Mouse (Mus musculus) liver, embryonic 13.5 days (tissue): Measurements from ENCODE around the gene 1700001K19Rik. TPM values are rescaled to one million over a fixed set of nuclear protein-coding genes. Genes with fewer than 3 reads are reported as not detected.
"Not testable (repeated sequence)": the region's sequence is repeated elsewhere in the genome, so short reads cannot be mapped to it uniquely, and the experiment has no call there.

ENCODE experiments used
- ATAC-seq: fragments of 200-750 bp; cut with Nextera tagmentation; 2 replicates; pipeline ENCODE4 v1.8.0; 2017; ENCODE audit warnings: low read depth, mild to moderate bottlenecking, moderate number of reproducible peaks, moderate library complexity
- DNase-seq: peaks from one replicate; pipeline ENCODE4 v3.0.0; 2022
- H3K27ac ChIP-seq: fragments of 300-500 bp; sonication (generic); 2 replicates; pipeline ENCODE4 v1.5.1; 2015; ENCODE audit warnings: moderate library complexity, mild to moderate bottlenecking, inconsistent platforms
- H3K27me3 ChIP-seq: fragments of 300-500 bp; sonication (generic); 2 replicates; pipeline ENCODE4 v1.6.1; 2015; ENCODE audit warnings: mild to moderate bottlenecking, inconsistent platforms
- H3K36me3 ChIP-seq: fragments of 300-500 bp; sonication (generic); 2 replicates; pipeline ENCODE4 v1.6.1; 2015; ENCODE audit warnings: mild to moderate bottlenecking, inconsistent platforms
- H3K4me1 ChIP-seq: fragments of 300-500 bp; sonication (generic); replicated peaks from 2 replicates; pipeline ENCODE4 v1.6.1; 2015; ENCODE audit warnings: inconsistent platforms
- H3K4me2 ChIP-seq: fragments of 300-500 bp; sonication (generic); 2 replicates; pipeline ENCODE4 v1.6.1; 2015; ENCODE audit warnings: inconsistent platforms, mild to moderate bottlenecking, moderate library complexity
- H3K4me3 ChIP-seq: fragments of 300-500 bp; sonication (generic); replicated peaks from 2 replicates; pipeline ENCODE4 v1.5.1; 2015; ENCODE audit warnings: mild to moderate bottlenecking, inconsistent platforms
- H3K9ac ChIP-seq: fragments of 300-500 bp; sonication (generic); 2 replicates; pipeline ENCODE4 v1.6.1; 2015; ENCODE audit warnings: mild to moderate bottlenecking, inconsistent platforms
- H3K9me3 ChIP-seq: fragments of 300-500 bp; sonication (generic); replicated peaks from 2 replicates; pipeline ENCODE4 v1.6.1; 2016; ENCODE audit warnings: inconsistent platforms
- WGBS: fragments of 180-500 bp; shearing (Covaris S2); methylation state at CpG from one replicate; pipeline ENCODE4 v1.1.7; 2015; ENCODE audit not compliant: insufficient replicate concordance; 5-methylcytosine and 5-hydroxymethylcytosine counted together
- polyA plus RNA-seq: library from polyadenylated mRNA; unstranded; fragments of >200 nt; fragmentation: Nextera tagmentation; extraction: Ambion mirVana; gene quantifications from 2 replicates; pipeline ENCODE4 v1.2.1, GENCODE M21; 2015

Gene 1700001K19Rik
- polyA plus RNA-seq, 1 experiment from 2014 or later = not detected

DNA sequence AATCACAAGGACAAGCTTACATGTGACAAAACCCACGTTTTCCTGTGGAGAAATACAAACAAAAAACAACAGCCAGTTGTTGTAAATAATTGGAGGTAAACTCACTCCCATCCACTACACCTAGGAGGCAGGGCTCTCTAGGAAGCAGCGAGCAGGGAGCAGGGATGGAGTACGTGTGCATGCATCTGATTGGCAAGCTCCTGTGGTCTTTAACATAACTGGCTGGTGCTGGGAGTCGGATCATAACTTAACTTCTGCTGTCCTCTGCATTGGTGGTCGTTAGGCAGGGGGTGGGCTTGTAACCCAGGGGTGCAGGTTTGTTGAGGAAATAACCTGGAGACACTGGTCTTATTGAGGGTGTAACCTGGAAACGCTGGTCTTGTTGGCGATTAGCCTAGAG, 21.3 kb upstream of the 1700001K19Rik start:
- Histone ChIP-seq H3K4me3 (no peak overlapping the region), H3K27me3 (no peaks in the 10 kb centered on the region), H3K4me2 (no peak overlapping the region), H3K36me3 (no peaks in the 10 kb centered on the region), H3K9me3 (no peaks in the 10 kb centered on the region), H3K9ac (no peak overlapping the region), H3K27ac (no peak overlapping the region), H3K4me1 (peaks cover 60% of the 10 kb centered on the region)
- DNase-seq = no peak
- WGBS = 64% methylated on average over 7 of the region's 7 CpGs
- no peak for ATAC-seq

GRCm38 (mm10) chr12:110703008-110703471, 20.6 kb upstream of the 1700001K19Rik start:
- H3K27me3 ChIP-seq = no peaks in the 10 kb centered on the region
- peaks cover 66% of the 10 kb centered on the region for H3K4me1 ChIP-seq
- H3K4me2 ChIP-seq = no peak overlapping the region
- DNase-seq (peak; percentile 75), ATAC-seq (no peak)
- no peak overlapping the region; the same call in 1 of the 2 replicates for H3K27ac ChIP-seq
- no peak overlapping the region for H3K4me3 ChIP-seq
- H3K9me3 ChIP-seq = no peaks in the 10 kb centered on the region
- H3K36me3 ChIP-seq = no peaks in the 10 kb centered on the region
- H3K9ac ChIP-seq = no peak overlapping the region
- WGBS = 33% methylated on average over 8 of the region's 8 CpGs

DNA sequence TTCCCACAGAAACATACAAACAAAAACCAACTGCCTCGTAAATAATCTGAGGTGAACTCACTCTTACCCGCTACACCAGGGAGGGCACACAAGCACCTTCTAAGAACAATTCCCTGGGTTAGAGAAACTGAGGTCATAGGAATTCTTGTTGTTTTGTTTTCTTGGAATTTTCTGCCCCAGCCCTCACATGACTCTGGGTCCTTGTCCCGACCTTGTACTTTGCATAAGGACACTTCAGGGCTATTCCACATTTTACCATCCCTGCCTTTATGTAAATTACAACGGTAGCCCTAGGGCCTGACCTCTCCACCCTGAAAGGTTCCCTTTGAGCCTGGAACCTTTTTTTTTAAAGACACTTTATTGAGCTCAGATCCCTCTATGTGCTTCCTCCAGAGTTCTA, 20.1 kb upstream of the 1700001K19Rik start, which contains the start of gene Hsp90aa1:
Gene Hsp90aa1, minus strand, starts transcription at position 173 of the 400 bp plus-strand sequence.
- H3K9me3 ChIP-seq = no peaks in the 10 kb centered on the region
- no peak within 1 kb of the TSS for H3K4me3 ChIP-seq
- peaks cover 71% of the 10 kb centered on the region for H3K4me1 ChIP-seq
- no peaks in the 10 kb centered on the region for H3K27me3 ChIP-seq
- peak within 1 kb of the TSS; percentile 30; the same call in 1 of the 2 replicates for H3K9ac ChIP-seq
- H3K4me2 ChIP-seq = no peak within 1 kb of the TSS
- ATAC-seq (no peak), DNase-seq (no peak)
- H3K27ac ChIP-seq = peak within 1 kb of the TSS; percentile 74
- WGBS = 53% methylated on average over 4 of the region's 4 CpGs
- H3K36me3 ChIP-seq = no peaks in the 10 kb centered on the region

GRCm38 (mm10) chr12:110701363-110701762, 18.9 kb upstream of the 1700001K19Rik start:
- DNase-seq, H3K36me3 ChIP-seq, H3K9me3 ChIP-seq, H3K4me3 ChIP-seq, H3K27me3 ChIP-seq, H3K4me2 ChIP-seq: not testable (repeated sequence)
- peak; percentile 3; the same call in 1 of the 2 replicates for ATAC-seq
- Histone ChIP-seq H3K4me1 (peaks cover 69% of the 10 kb centered on the region), H3K27ac (peak overlapping the region; percentile 94), H3K9ac (peak overlapping the region; percentile 52)
- 0% methylated on average over 3 of the region's 3 CpGs for WGBS

DNA sequence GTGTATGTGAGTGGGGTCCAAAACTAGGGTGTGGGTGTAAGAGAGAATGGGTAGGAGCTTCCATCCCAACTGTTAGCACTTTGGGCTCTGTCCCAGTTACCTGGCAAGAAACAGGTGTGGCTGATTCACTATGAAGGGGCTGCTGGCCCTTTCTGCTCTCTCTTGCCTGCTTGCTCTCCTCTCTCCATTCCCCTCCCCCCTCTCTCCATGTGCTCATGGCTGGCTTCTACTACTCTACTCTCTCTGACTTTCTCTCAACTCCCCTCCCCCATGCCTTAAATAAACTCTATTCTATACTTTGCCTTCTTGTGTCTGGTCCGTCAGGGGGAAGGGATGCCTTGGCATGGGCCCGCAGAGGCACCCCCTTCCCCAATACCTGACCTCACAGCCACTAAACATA, 18.3 kb upstream of the 1700001K19Rik start:
- DNase-seq (no peak), ATAC-seq (no peak)
- Histone ChIP-seq H3K4me1 (peaks cover 64% of the 10 kb centered on the region), H3K27me3 (no peaks in the 10 kb centered on the region), H3K27ac (peak overlapping the region; percentile 94), H3K4me3 (no peak overlapping the region), H3K4me2 (no peak overlapping the region), H3K9me3 (no peaks in the 10 kb centered on the region), H3K9ac (peak overlapping the region; percentile 52), H3K36me3 (no peaks in the 10 kb centered on the region)
- 40% methylated on average over 2 of the region's 2 CpGs for WGBS

DNA sequence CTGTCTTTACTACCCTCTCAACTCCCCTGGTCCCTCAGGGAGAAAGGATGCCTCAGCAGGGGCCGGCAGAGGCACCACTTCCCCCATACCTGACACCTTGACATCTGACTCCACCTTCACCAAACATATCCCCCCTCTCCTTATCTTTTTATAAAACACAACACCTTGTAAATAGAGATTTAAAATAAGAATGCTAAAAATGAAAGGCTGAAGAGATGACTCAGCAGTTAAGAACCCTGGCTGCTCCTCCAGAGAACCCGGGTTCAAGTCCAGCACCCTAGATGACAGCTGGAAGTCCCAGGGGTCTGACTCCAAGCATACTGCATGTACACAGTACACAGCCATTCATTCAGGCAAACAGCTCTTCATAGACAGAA, 16.7 kb upstream of the 1700001K19Rik start:
- Histone ChIP-seq H3K36me3 (peaks cover 8% of the 10 kb centered on the region), H3K4me2 (peak overlapping the region; percentile 89), H3K4me3 (peak overlapping the region; percentile 30), H3K9ac (peak overlapping the region; percentile 91), H3K9me3 (no peaks in the 10 kb centered on the region), H3K4me1 (peaks cover 70% of the 10 kb centered on the region), H3K27me3 (no peaks in the 10 kb centered on the region), H3K27ac (peak overlapping the region; percentile 94)
- ATAC-seq = no peak
- DNase-seq = no peak
- WGBS = 11% methylated on average over 2 of the region's 2 CpGs

- Histone ChIP-seq H3K36me3 (peaks cover 12% of the 10 kb centered on the region), H3K4me1 (peaks cover 74% of the 10 kb centered on the region), H3K27me3 (no peaks in the 10 kb centered on the region), H3K4me2 (peak overlapping the region; percentile 89), H3K9me3 (no peaks in the 10 kb centered on the region), H3K9ac (peak overlapping the region; percentile 91), H3K27ac (peak overlapping the region; percentile 94), H3K4me3 (peak overlapping the region; percentile 30)
- 10% methylated on average over 15 of the region's 15 CpGs for WGBS
- ATAC-seq (peak; percentile 13; the same call in 1 of the 2 replicates), DNase-seq (peak; percentile 50)
These were observed 16.2 kb upstream of the 1700001K19Rik start for GRCm38 (mm10) chr12:110698523-110699170.

DNA sequence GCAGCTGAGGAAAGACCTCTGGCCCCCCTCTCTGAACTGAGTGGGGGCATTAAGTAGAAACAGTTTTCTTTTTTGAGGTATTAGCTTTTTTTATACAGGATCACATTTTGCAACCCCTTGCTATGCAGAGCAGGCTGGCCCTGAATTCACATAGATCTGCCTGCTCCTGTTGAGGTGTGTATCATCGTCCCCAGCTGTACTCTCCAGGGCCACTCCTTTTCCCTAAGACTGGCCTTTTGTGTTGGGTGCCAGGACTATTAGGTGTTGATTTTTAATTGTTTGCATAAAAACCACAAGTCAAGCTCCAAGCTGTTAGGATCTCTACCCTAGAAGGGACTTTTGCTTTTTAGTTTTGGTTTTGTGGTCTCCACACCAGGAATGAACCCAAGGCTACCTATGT, 15.7 kb upstream of the 1700001K19Rik start:
- peaks cover 78% of the 10 kb centered on the region for H3K4me1 ChIP-seq
- ATAC-seq (no peak), DNase-seq (no peak)
- no peak overlapping the region for H3K4me3 ChIP-seq
- peak overlapping the region; percentile 94 for H3K27ac ChIP-seq
- no peaks in the 10 kb centered on the region for H3K9me3 ChIP-seq
- H3K27me3 ChIP-seq = no peaks in the 10 kb centered on the region
- H3K9ac ChIP-seq = peak overlapping the region; percentile 91
- H3K4me2 ChIP-seq = peak overlapping the region; percentile 89
- 49% methylated on average over 1 of the region's 1 CpGs for WGBS
- peaks cover 17% of the 10 kb centered on the region for H3K36me3 ChIP-seq

GRCm38 (mm10) chr12:110697457-110697856, 15.0 kb upstream of the 1700001K19Rik start:
- Histone ChIP-seq H3K9ac (peak overlapping the region; percentile 91), H3K27ac (peak overlapping the region; percentile 94)

DNA sequence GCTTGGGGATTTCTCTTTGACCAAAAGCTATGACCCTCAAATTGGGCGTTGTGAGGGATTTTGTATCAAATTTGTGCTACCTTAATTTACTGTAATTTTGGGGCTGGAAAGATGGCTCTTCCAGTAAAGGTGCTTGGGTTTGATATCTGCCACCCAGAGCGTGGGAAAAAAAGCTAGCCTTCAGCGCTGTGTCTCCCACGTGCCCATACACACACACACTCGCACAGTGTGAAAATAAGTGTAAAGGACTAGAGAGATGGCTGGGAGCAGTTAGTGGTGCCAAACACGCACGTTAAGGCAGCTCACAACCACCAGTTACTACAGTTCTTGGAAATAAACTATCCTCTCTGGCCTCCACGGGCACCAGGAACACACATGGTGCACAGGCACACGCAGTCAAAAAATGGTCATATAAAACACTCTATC, 14.6 kb upstream of the 1700001K19Rik start:
- H3K4me3 ChIP-seq = peak overlapping the region; percentile 80
- peak overlapping the region; percentile 94 for H3K27ac ChIP-seq
- ATAC-seq (no peak), DNase-seq (no peak)
- H3K27me3 ChIP-seq = no peaks in the 10 kb centered on the region
- H3K4me2 ChIP-seq = peak overlapping the region; percentile 89
- H3K9me3 ChIP-seq = no peaks in the 10 kb centered on the region
- peak overlapping the region; percentile 91 for H3K9ac ChIP-seq
- WGBS = 23% methylated on average over 9 of the region's 9 CpGs
- peaks cover 74% of the 10 kb centered on the region for H3K4me1 ChIP-seq
- peaks cover 26% of the 10 kb centered on the region for H3K36me3 ChIP-seq

More at GRCm38 (mm10) chr12:110697457-110697856, 15.0 kb upstream of the 1700001K19Rik start:
- Histone ChIP-seq H3K9me3 (no peaks in the 10 kb centered on the region), H3K27me3 (no peaks in the 10 kb centered on the region), H3K4me1 (peaks cover 78% of the 10 kb centered on the region), H3K4me2 (peak overlapping the region; percentile 89), H3K4me3 (no peak overlapping the region), H3K36me3 (peaks cover 23% of the 10 kb centered on the region)
- no peak for DNase-seq
- WGBS = 23% methylated on average over 5 of the region's 5 CpGs
- ATAC-seq = no peak

GRCm38 (mm10) chr12:110696173-110696974, 14.0 kb upstream of the 1700001K19Rik start:
- ATAC-seq = peak; percentile 86

More at GRCm38 (mm10) chr12:110696173-110696974, 14.0 kb upstream of the 1700001K19Rik start:
- no peaks in the 10 kb centered on the region for H3K27me3 ChIP-seq
- H3K9me3 ChIP-seq = no peaks in the 10 kb centered on the region
- H3K4me3 ChIP-seq = peak overlapping the region; percentile 100
- WGBS = under 1% methylated on average over 89 of the region's 89 CpGs
- H3K27ac ChIP-seq = peak overlapping the region; percentile 97
- peak; percentile 96 for DNase-seq
- peak overlapping the region; percentile 89 for H3K4me2 ChIP-seq
- H3K4me1 ChIP-seq = peaks cover 72% of the 10 kb centered on the region
- peak overlapping the region; percentile 100 for H3K9ac ChIP-seq
- H3K36me3 ChIP-seq = peaks cover 32% of the 10 kb centered on the region
